Mouse (Mus musculus) intestine, embryonic 14.5 days (tissue): ENCODE measurements around the gene S100a6. TPM values are rescaled to one million over a fixed set of nuclear protein-coding genes. Genes with fewer than 3 reads are reported as not detected.

Source experiments
- ATAC-seq: fragments of 200-750 bp; cut with Nextera tagmentation; replicated peaks from 2 replicates; pipeline ENCODE4 v1.8.0; 2017; ENCODE audit warnings: low read depth, moderate number of reproducible peaks, moderate TSS enrichment, moderate library complexity; ENCODE audit not compliant: low FRiP score, low TSS enrichment
- DNase-seq: peaks from one replicate; pipeline ENCODE4 v3.0.0-alpha.2; 2018; ENCODE audit warnings: low spot score
- H3K27ac ChIP-seq: fragments of 300-500 bp; sonication (generic); 2 replicates; pipeline ENCODE4 v1.5.1; 2014; ENCODE audit warnings: low read depth, mild to moderate bottlenecking, control low read depth
- H3K27me3 ChIP-seq: fragments of 300-500 bp; sonication (generic); replicated peaks from 2 replicates; pipeline ENCODE4 v1.6.1; 2014; ENCODE audit warnings: low read length, control low read depth; ENCODE audit not compliant: control insufficient read depth, insufficient read depth
- H3K36me3 ChIP-seq: fragments of 300-500 bp; sonication (generic); 2 replicates; pipeline ENCODE4 v1.6.1; 2014; ENCODE audit warnings: low read length, control low read depth; ENCODE audit not compliant: control insufficient read depth, insufficient read depth
- H3K4me1 ChIP-seq: fragments of 300-500 bp; sonication (generic); replicated peaks from 2 replicates; pipeline ENCODE4 v1.6.1; 2014; ENCODE audit warnings: low read length, control low read depth, mixed read lengths; ENCODE audit not compliant: control insufficient read depth, insufficient read depth
- H3K4me2 ChIP-seq: fragments of 300-500 bp; sonication (generic); 2 replicates; pipeline ENCODE4 v1.6.1; 2014; ENCODE audit warnings: low read length
- H3K4me3 ChIP-seq: fragments of 300-500 bp; sonication (generic); 2 replicates; pipeline ENCODE4 v1.5.1; 2014; ENCODE audit warnings: low read depth, low read length, control low read depth, mixed read lengths
- H3K9ac ChIP-seq: fragments of 300-500 bp; sonication (generic); 2 replicates; pipeline ENCODE4 v1.6.1; 2014; ENCODE audit warnings: mild to moderate bottlenecking, low read length
- H3K9me3 ChIP-seq: fragments of 300-500 bp; sonication (generic); 2 replicates; pipeline ENCODE4 v1.6.1; 2016; ENCODE audit warnings: low read length, control low read depth; ENCODE audit not compliant: control insufficient read depth
- WGBS: fragments of 180-500 bp; shearing (Covaris S2); extraction: QIAGEN DNeasy Blood & Tissue Kit; methylation state at CpG from one replicate; pipeline ENCODE4 v1.1.7; 2014; 5-methylcytosine and 5-hydroxymethylcytosine counted together
- polyA plus RNA-seq: library from polyadenylated mRNA; unstranded; fragments of >200 nt; fragmentation: Nextera tagmentation; extraction: Ambion mirVana; gene quantifications from 2 replicates; pipeline ENCODE4 v1.2.1, GENCODE M21; 2014

The S100a6 gene
- polyA plus RNA-seq, 1 experiment from 2014 or later = 401 TPM

DNA sequence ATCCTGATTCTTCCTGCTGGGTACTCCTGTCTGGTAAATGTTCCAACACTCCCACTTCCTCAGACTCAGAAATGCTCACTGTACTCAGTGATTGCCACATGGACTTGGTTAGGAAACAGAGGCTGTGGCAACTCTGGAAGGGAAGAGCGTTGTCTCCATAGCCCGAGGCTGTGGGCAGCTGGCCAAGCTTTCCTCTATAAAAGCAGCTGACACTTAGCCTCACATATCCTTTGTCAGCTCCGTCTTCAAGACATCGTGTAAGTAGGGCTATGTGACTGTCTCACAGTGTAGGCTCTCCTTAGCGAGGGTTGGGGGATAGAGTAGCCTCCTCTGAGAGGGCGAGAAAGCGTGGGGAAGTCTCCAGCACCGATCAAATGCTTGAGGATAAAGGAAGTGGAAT lies 56.2 kb downstream of the S100a6 start, which contains the start of gene S100a8:
S100a8 (plus strand) TSS at position 133 of the 400 bp plus-strand sequence.
- WGBS = 73% methylated on average over 8 of the region's 8 CpGs
- Histone ChIP-seq H3K9me3 (no peaks in the 10 kb centered on the region), H3K9ac (no peak within 1 kb of the TSS), H3K36me3 (no peaks in the 10 kb centered on the region), H3K4me1 (no peaks in the 10 kb centered on the region), H3K4me3 (no peak within 1 kb of the TSS), H3K27me3 (no peaks in the 10 kb centered on the region), H3K4me2 (no peak within 1 kb of the TSS), H3K27ac (no peak within 1 kb of the TSS)
- no peak for ATAC-seq
- DNase-seq = no peak

Other genes with a start within 250 kb of the S100a6 start
- gene Slc27a3, start 222.9 kb upstream of the S100a6 start, polyA plus RNA-seq = 10.2 and 11.0 TPM in 2 replicates
- 31.2 and 31.7 TPM in 2 replicates for gene Ints3, start 179.3 kb upstream of the S100a6 start, polyA plus RNA-seq
- gene Npr1, start 147.0 kb upstream of the S100a6 start, polyA plus RNA-seq = 5.3 and 5.9 TPM in 2 replicates
- gene Ilf2, start 136.8 kb upstream of the S100a6 start, polyA plus RNA-seq = 188 and 207 TPM in 2 replicates
- gene Snapin, start 121.8 kb upstream of the S100a6 start, polyA plus RNA-seq = 67.5 and 80.6 TPM in 2 replicates
- 86.4 and 87.0 TPM in 2 replicates for gene Chtop, start 103.4 kb upstream of the S100a6 start, polyA plus RNA-seq
- 50.7 and 66.8 TPM in 2 replicates for gene S100a1, start 98.5 kb upstream of the S100a6 start, polyA plus RNA-seq
- 27.7 and 30.3 TPM in 2 replicates for gene S100a13, start 98.4 kb upstream of the S100a6 start, polyA plus RNA-seq
- 0.91 and 1.0 TPM in 2 replicates for gene S100a14, start 86.0 kb upstream of the S100a6 start, polyA plus RNA-seq
- gene S100a16, start 75.6 kb upstream of the S100a6 start, polyA plus RNA-seq = 107 and 121 TPM in 2 replicates
- 0.39 and 0.81 TPM in 2 replicates for gene S100a3, start 52.3 kb upstream of the S100a6 start, polyA plus RNA-seq
- gene S100a2, start 22.6 kb upstream of the S100a6 start, polyA plus RNA-seq = not detected in 2 replicates
- not detected in 2 replicates for gene Gm42674, start 11.0 kb upstream of the S100a6 start, polyA plus RNA-seq
- gene S100a4, start 9.1 kb upstream of the S100a6 start, polyA plus RNA-seq = 4.1 and 5.3 TPM in 2 replicates
- gene S100a5, start 4.4 kb upstream of the S100a6 start, polyA plus RNA-seq = 5.1 and 8.6 TPM in 2 replicates
- gene S100a7a, start 41.1 kb downstream of the S100a6 start, polyA plus RNA-seq = 0.13 TPM in 1 of 2 replicates, not detected in the other
- gene S100a8, start 56.1 kb downstream of the S100a6 start, polyA plus RNA-seq = 2.3 and 14.3 TPM in 2 replicates
- 1.6 and 5.3 TPM in 2 replicates for gene S100a9, start 82.8 kb downstream of the S100a6 start, polyA plus RNA-seq
- gene Pglyrp4, start 114.0 kb downstream of the S100a6 start, polyA plus RNA-seq = not detected in 2 replicates
- gene Gm5849, start 165.0 kb downstream of the S100a6 start, polyA plus RNA-seq = not detected in 2 replicates